Mouse (Mus musculus) midbrain, postnatal 0 days (tissue): ENCODE measurements at regions not wholly inside any gene's neighbourhood (a gene's known extent, or its start where the extent isn't known, plus 50 kb on each side); places are given as distances from the start of the nearest gene placed in this dataset.

Source experiments
- ATAC-seq: fragments of 200-750 bp; cut with Nextera tagmentation; 2 replicates; pipeline ENCODE4 v1.8.0; 2017; ENCODE audit warnings: moderate number of reproducible peaks, mild to moderate bottlenecking, moderate TSS enrichment, moderate library complexity; ENCODE audit not compliant: low FRiP score
- DNase-seq: peaks from one replicate; pipeline ENCODE4 v3.0.0-alpha.2; 2015; ENCODE audit warnings: low spot score
- H3K27ac ChIP-seq: fragments of 300-500 bp; sonication (generic); 2 replicates; pipeline ENCODE4 v1.5.1; 2014; ENCODE audit warnings: low read depth, mild to moderate bottlenecking, low read length, mixed read lengths
- H3K27me3 ChIP-seq: fragments of 300-500 bp; sonication (generic); 2 replicates; pipeline ENCODE4 v1.6.1; 2014; ENCODE audit warnings: low read length, control low read depth, mixed read lengths; ENCODE audit not compliant: insufficient read depth
- H3K36me3 ChIP-seq: fragments of 300-500 bp; sonication (generic); 2 replicates; pipeline ENCODE4 v1.6.1; 2014; ENCODE audit warnings: low read length, control low read depth, mixed read lengths; ENCODE audit not compliant: insufficient read depth
- H3K4me1 ChIP-seq: fragments of 300-500 bp; sonication (generic); 2 replicates; pipeline ENCODE4 v1.6.1; 2014; ENCODE audit warnings: mild to moderate bottlenecking, control low read depth, antibody characterized with exemption, low read length, mixed read lengths; ENCODE audit not compliant: insufficient read depth
- H3K4me2 ChIP-seq: fragments of 300-500 bp; sonication (generic); 2 replicates; pipeline ENCODE4 v1.6.1; 2014; ENCODE audit warnings: low read depth, mild to moderate bottlenecking, low read length, mixed read lengths; ENCODE audit not compliant: poor library complexity, severe bottlenecking
- H3K4me3 ChIP-seq: fragments of 300-500 bp; sonication (generic); 2 replicates; pipeline ENCODE4 v1.5.1; 2014; ENCODE audit warnings: low read depth, mild to moderate bottlenecking, low read length, moderate library complexity
- H3K9ac ChIP-seq: fragments of 300-500 bp; sonication (generic); replicated peaks from 2 replicates; pipeline ENCODE4 v1.6.1; 2014; ENCODE audit warnings: mild to moderate bottlenecking, low read length, moderate library complexity, mixed read lengths; ENCODE audit not compliant: poor library complexity, severe bottlenecking
- H3K9me3 ChIP-seq: fragments of 300-500 bp; sonication (generic); 2 replicates; pipeline ENCODE4 v1.6.1; 2016; ENCODE audit warnings: low read length, control low read depth
- CTCF ChIP-seq: IDR thresholded peaks from 2 replicates; pipeline ENCODE4 v1.5.1; 2016; ENCODE audit warnings: antibody characterized with exemption, mild to moderate bottlenecking
- WGBS: fragments of 180-500 bp; shearing (Covaris S2); extraction: QIAGEN DNeasy Blood & Tissue Kit; methylation state at CpG from one replicate; pipeline ENCODE4 v1.1.7; 2014; 5-methylcytosine and 5-hydroxymethylcytosine counted together

GRCm38 (mm10) chr11:109032729-109033128, 111.4 kb downstream of the E030025P04Rik start:
- ATAC-seq (peak; percentile 52; the same call in 1 of the 2 replicates), DNase-seq (peak; percentile 90)
- 21% methylated on average over 6 of the region's 6 CpGs for WGBS
- no peaks in the 10 kb centered on the region for H3K9me3 ChIP-seq
- no peaks in the 10 kb centered on the region; the same call in 1 of the 2 replicates for H3K4me1 ChIP-seq
- no peak overlapping the region for H3K27ac ChIP-seq
- no peak for TF ChIP-seq CTCF
- no peaks in the 10 kb centered on the region for H3K36me3 ChIP-seq
- no peak overlapping the region for H3K9ac ChIP-seq
- no peaks in the 10 kb centered on the region for H3K27me3 ChIP-seq
- H3K4me2 ChIP-seq = no peak overlapping the region
- H3K4me3 ChIP-seq = no peak overlapping the region

DNA sequence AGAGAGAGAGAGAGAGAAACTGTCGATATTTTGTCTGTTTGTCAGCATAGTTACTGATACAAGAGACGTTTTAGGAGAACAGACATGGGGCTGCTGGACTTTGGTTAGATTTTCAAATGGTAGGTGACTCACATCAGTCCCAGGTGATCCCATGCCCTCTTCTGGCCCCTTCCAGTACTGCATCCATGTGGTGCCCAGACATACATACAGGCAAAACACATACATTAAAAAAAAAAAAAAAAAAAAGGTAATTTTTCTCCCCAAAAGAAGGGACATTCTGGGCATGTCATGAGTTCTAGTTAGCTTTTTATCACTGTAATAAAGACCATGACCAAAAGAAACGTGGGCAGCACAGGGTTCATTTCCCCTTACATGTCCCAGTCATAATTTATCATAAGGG, 110.3 kb downstream of the Axin2 start:
- Histone ChIP-seq H3K27ac (no peak overlapping the region), H3K27me3 (no peaks in the 10 kb centered on the region), H3K9me3 (no peaks in the 10 kb centered on the region), H3K4me2 (no peak overlapping the region), H3K36me3 (no peaks in the 10 kb centered on the region), H3K4me1 (no peaks in the 10 kb centered on the region; the same call in 1 of the 2 replicates), H3K9ac (no peak overlapping the region), H3K4me3 (no peak overlapping the region)
- DNase-seq = peak; percentile 62
- ATAC-seq = no peak
- WGBS = 35% methylated on average over 3 of the region's 3 CpGs
- peak; percentile 73 for TF ChIP-seq CTCF

- TF ChIP-seq CTCF = no peak
- H3K9me3 ChIP-seq = no peaks in the 10 kb centered on the region
- no peaks in the 10 kb centered on the region for H3K27me3 ChIP-seq
- DNase-seq = no peak
- no peak for ATAC-seq
- no peak overlapping the region for H3K9ac ChIP-seq
- no peak overlapping the region for H3K27ac ChIP-seq
- no peak overlapping the region for H3K4me2 ChIP-seq
- WGBS = 57% methylated on average over 7 of the region's 7 CpGs
- no peaks in the 10 kb centered on the region for H3K36me3 ChIP-seq
- H3K4me1 ChIP-seq = no peaks in the 10 kb centered on the region; the same call in 1 of the 2 replicates
- no peak overlapping the region for H3K4me3 ChIP-seq
These were observed 109.7 kb downstream of the Axin2 start for GRCm38 (mm10) chr11:109029894-109030293.

DNA sequence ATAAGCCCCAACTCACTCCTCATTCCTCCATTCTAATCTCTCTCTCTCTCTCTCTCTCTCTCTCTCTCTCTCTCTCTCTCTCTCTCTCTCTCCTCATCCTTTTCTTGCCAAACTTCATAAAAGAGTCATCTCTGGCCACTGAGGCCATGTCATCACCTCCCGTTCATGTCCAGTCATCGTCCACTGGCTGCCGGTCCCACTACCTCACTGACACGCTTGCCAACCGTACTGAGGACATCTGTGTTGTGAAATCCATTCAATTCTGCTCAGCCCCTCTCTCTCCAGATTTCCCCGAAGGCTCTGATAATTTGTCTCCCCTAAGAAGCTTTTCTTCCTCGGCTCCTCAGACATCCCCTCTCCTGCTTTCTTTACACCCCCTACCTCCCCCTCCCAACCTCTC, 94.7 kb downstream of the Axin2 start:
- WGBS = 55% methylated on average over 7 of the region's 7 CpGs
- no peak for ATAC-seq
- Histone ChIP-seq H3K4me1 (no peaks in the 10 kb centered on the region), H3K4me3 (no peak overlapping the region), H3K4me2 (no peak overlapping the region), H3K27me3 (no peaks in the 10 kb centered on the region), H3K9ac (no peak overlapping the region), H3K9me3 (no peaks in the 10 kb centered on the region), H3K27ac (no peak overlapping the region), H3K36me3 (no peaks in the 10 kb centered on the region)
- no peak for TF ChIP-seq CTCF
- no peak for DNase-seq

- Histone ChIP-seq H3K27me3 (no peaks in the 10 kb centered on the region), H3K4me2 (no peak overlapping the region), H3K36me3 (no peaks in the 10 kb centered on the region), H3K4me1 (no peaks in the 10 kb centered on the region), H3K9ac (no peak overlapping the region), H3K9me3 (no peaks in the 10 kb centered on the region), H3K27ac (no peak overlapping the region), H3K4me3 (no peak overlapping the region)
- WGBS = 96% methylated on average over 6 of the region's 6 CpGs
- DNase-seq (no peak), ATAC-seq (no peak)
- TF ChIP-seq CTCF = no peak
These were observed 91.0 kb downstream of the Axin2 start for GRCm38 (mm10) chr11:109011161-109011560.

- Histone ChIP-seq H3K4me1 (no peaks in the 10 kb centered on the region), H3K4me2 (no peak overlapping the region), H3K27ac (no peak overlapping the region), H3K27me3 (no peaks in the 10 kb centered on the region), H3K36me3 (no peaks in the 10 kb centered on the region), H3K9me3 (no peaks in the 10 kb centered on the region), H3K9ac (no peak overlapping the region), H3K4me3 (no peak overlapping the region)
- WGBS = 72% methylated on average over 2 of the region's 2 CpGs
- ATAC-seq = no peak
- no peak for DNase-seq
- TF ChIP-seq CTCF = no peak
These were observed 88.7 kb downstream of the Axin2 start for GRCm38 (mm10) chr11:109008872-109009271.
